Mouse (Mus musculus): ENCODE data around the gene Gstm4. TPM values are rescaled to one million over a fixed set of nuclear protein-coding genes. Genes with fewer than 3 reads are reported as not detected.

Gene Gstm4
- total and polyA plus RNA-seq, 2 experiments from 2014 or later = 10.9 to 17.9 TPM

GRCm38 (mm10) chr3:108013331-108013871, 31.3 kb downstream of the Gstm4 start:
- WGBS = 72% methylated on average over 4 of the region's 4 CpGs
- TF ChIP-seq EP300 (IDR thresholded peaks at IDR 0.05; ENCODE audit: low read depth) = no peak
- TF ChIP-seq CTCF (IDR thresholded peaks at IDR 0.05; ENCODE audit: low read depth) = no peak
- peak; percentile 47 for DNase-seq (ENCODE audit: low spot score)
- H3K36me3 ChIP-seq (replicated peaks; ENCODE audit: control insufficient read depth, insufficient read depth, low read length) = no peaks in the 10 kb centered on the region
- H3K4me3 ChIP-seq (ENCODE audit: low read depth, low read length) = no peak overlapping the region
- H3K9ac ChIP-seq (replicated peaks; ENCODE audit: low read depth, low read length) = no peak overlapping the region
- no peaks in the 10 kb centered on the region for H3K27me3 ChIP-seq (ENCODE audit: control insufficient read depth, insufficient read depth, low read length)
- peak overlapping the region; percentile 28; the same call in 1 of the 2 replicates for H3K4me2 ChIP-seq (ENCODE audit: low read depth, low read length)
- H3K4me1 ChIP-seq (ENCODE audit: control insufficient read depth, insufficient read depth) = peaks cover 15% of the 10 kb centered on the region; the same call in 1 of the 2 replicates
- H3K9me3 ChIP-seq (replicated peaks; ENCODE audit: control insufficient read depth, low read length) = no peaks in the 10 kb centered on the region
- no peak for ATAC-seq (ENCODE audit: insufficient read depth, low read depth)
- H3K27ac ChIP-seq (ENCODE audit: low read depth) = peak overlapping the region; percentile 51

- ATAC-seq (ENCODE audit: insufficient read depth, low read depth) (no peak), DNase-seq (ENCODE audit: low spot score) (peak; percentile 11)
- Histone ChIP-seq H3K9me3 (replicated peaks; ENCODE audit: control insufficient read depth, low read length) (no peaks in the 10 kb centered on the region), H3K4me3 (ENCODE audit: low read depth, low read length) (no peak overlapping the region), H3K4me2 (ENCODE audit: low read depth, low read length) (no peak overlapping the region), H3K4me1 (ENCODE audit: control insufficient read depth, insufficient read depth) (peaks cover 7% of the 10 kb centered on the region; the same call in 1 of the 2 replicates), H3K9ac (replicated peaks; ENCODE audit: low read depth, low read length) (no peak overlapping the region), H3K27me3 (ENCODE audit: control insufficient read depth, insufficient read depth, low read length) (no peaks in the 10 kb centered on the region), H3K27ac (ENCODE audit: low read depth) (no peak overlapping the region), H3K36me3 (replicated peaks; ENCODE audit: control insufficient read depth, insufficient read depth, low read length) (no peaks in the 10 kb centered on the region)
- whole genome bisulfite sequencing = 56% methylated on average over 3 of the region's 3 CpGs
- TF ChIP-seq EP300 (IDR thresholded peaks at IDR 0.05; ENCODE audit: low read depth) = no peak
- TF ChIP-seq CTCF (IDR thresholded peaks at IDR 0.05; ENCODE audit: low read depth) = no peak
Measured at GRCm38 (mm10) chr3:108011558-108011957, 33.1 kb downstream of the Gstm4 start.

GRCm38 (mm10) chr3:108010286-108010685, 34.4 kb downstream of the Gstm4 start:
- no peaks in the 10 kb centered on the region for H3K9me3 ChIP-seq (replicated peaks; ENCODE audit: control insufficient read depth, low read length)
- no peak overlapping the region for H3K4me3 ChIP-seq (ENCODE audit: low read depth, low read length)
- H3K9ac ChIP-seq (replicated peaks; ENCODE audit: low read depth, low read length) = no peak overlapping the region
- DNase-seq (ENCODE audit: low spot score) (peak; percentile 80), ATAC-seq (ENCODE audit: insufficient read depth, low read depth) (peak; percentile 84)
- no peaks in the 10 kb centered on the region for H3K27me3 ChIP-seq (ENCODE audit: control insufficient read depth, insufficient read depth, low read length)
- no peak overlapping the region for H3K27ac ChIP-seq (ENCODE audit: low read depth)
- H3K36me3 ChIP-seq (replicated peaks; ENCODE audit: control insufficient read depth, insufficient read depth, low read length) = no peaks in the 10 kb centered on the region
- WGBS = 43% methylated on average over 2 of the region's 2 CpGs
- TF ChIP-seq EP300 (IDR thresholded peaks at IDR 0.05; ENCODE audit: low read depth) (no peak), CTCF (IDR thresholded peaks at IDR 0.05; ENCODE audit: low read depth) (no peak)
- no peak overlapping the region for H3K4me2 ChIP-seq (ENCODE audit: low read depth, low read length)
- peaks cover 7% of the 10 kb centered on the region; the same call in 1 of the 2 replicates for H3K4me1 ChIP-seq (ENCODE audit: control insufficient read depth, insufficient read depth)

GRCm38 (mm10) chr3:108002021-108002420, 42.7 kb downstream of the Gstm4 start:
- no peak overlapping the region for H3K9ac ChIP-seq (replicated peaks; ENCODE audit: low read depth, low read length)
- no peaks in the 10 kb centered on the region for H3K27me3 ChIP-seq (ENCODE audit: control insufficient read depth, insufficient read depth, low read length)
- H3K36me3 ChIP-seq (replicated peaks; ENCODE audit: control insufficient read depth, insufficient read depth, low read length) = no peaks in the 10 kb centered on the region
- H3K27ac ChIP-seq (ENCODE audit: low read depth) = no peak overlapping the region
- no peak overlapping the region for H3K4me3 ChIP-seq (ENCODE audit: low read depth, low read length)
- H3K4me1 ChIP-seq (ENCODE audit: control insufficient read depth, insufficient read depth) = no peaks in the 10 kb centered on the region
- TF ChIP-seq EP300 (IDR thresholded peaks at IDR 0.05; ENCODE audit: low read depth) (no peak), CTCF (IDR thresholded peaks at IDR 0.05; ENCODE audit: low read depth) (no peak)
- H3K9me3 ChIP-seq (replicated peaks; ENCODE audit: control insufficient read depth, low read length) = no peaks in the 10 kb centered on the region
- DNase-seq (ENCODE audit: low spot score) = no peak
- no peak for ATAC-seq (ENCODE audit: insufficient read depth, low read depth)
- no peak overlapping the region for H3K4me2 ChIP-seq (ENCODE audit: low read depth, low read length)
- WGBS = 46% methylated on average over 8 of the region's 8 CpGs

GRCm38 (mm10) chr3:107999491-107999890, 45.2 kb downstream of the Gstm4 start:
- Histone ChIP-seq H3K9ac (replicated peaks; ENCODE audit: low read depth, low read length) (no peak overlapping the region), H3K27me3 (ENCODE audit: control insufficient read depth, insufficient read depth, low read length) (no peaks in the 10 kb centered on the region), H3K36me3 (replicated peaks; ENCODE audit: control insufficient read depth, insufficient read depth, low read length) (no peaks in the 10 kb centered on the region), H3K4me3 (ENCODE audit: low read depth, low read length) (no peak overlapping the region), H3K9me3 (replicated peaks; ENCODE audit: control insufficient read depth, low read length) (no peaks in the 10 kb centered on the region), H3K4me2 (ENCODE audit: low read depth, low read length) (no peak overlapping the region), H3K4me1 (ENCODE audit: control insufficient read depth, insufficient read depth) (no peaks in the 10 kb centered on the region), H3K27ac (ENCODE audit: low read depth) (no peak overlapping the region)
- ATAC-seq (ENCODE audit: insufficient read depth, low read depth) (no peak), DNase-seq (ENCODE audit: low spot score) (no peak)
- 83% methylated on average over 3 of the region's 3 CpGs for WGBS
- TF ChIP-seq CTCF (IDR thresholded peaks at IDR 0.05; ENCODE audit: low read depth) (no peak), EP300 (IDR thresholded peaks at IDR 0.05; ENCODE audit: low read depth) (no peak)

- H3K9me3 ChIP-seq (replicated peaks; ENCODE audit: control insufficient read depth, low read length) = no peaks in the 10 kb centered on the region
- ATAC-seq (ENCODE audit: insufficient read depth, low read depth) = no peak
- 64% methylated on average over 3 of the region's 3 CpGs for WGBS
- TF ChIP-seq CTCF (IDR thresholded peaks at IDR 0.05; ENCODE audit: low read depth) (no peak), EP300 (IDR thresholded peaks at IDR 0.05; ENCODE audit: low read depth) (no peak)
- H3K9ac ChIP-seq (replicated peaks; ENCODE audit: low read depth, low read length) = no peak overlapping the region
- DNase-seq (ENCODE audit: low spot score) = no peak
- no peak overlapping the region for H3K27ac ChIP-seq (ENCODE audit: low read depth)
- no peaks in the 10 kb centered on the region for H3K4me1 ChIP-seq (ENCODE audit: control insufficient read depth, insufficient read depth)
- no peak overlapping the region for H3K4me3 ChIP-seq (ENCODE audit: low read depth, low read length)
- H3K4me2 ChIP-seq (ENCODE audit: low read depth, low read length) = no peak overlapping the region
- no peaks in the 10 kb centered on the region for H3K36me3 ChIP-seq (replicated peaks; ENCODE audit: control insufficient read depth, insufficient read depth, low read length)
- H3K27me3 ChIP-seq (ENCODE audit: control insufficient read depth, insufficient read depth, low read length) = no peaks in the 10 kb centered on the region
Measured at GRCm38 (mm10) chr3:107998591-107998990, 46.1 kb downstream of the Gstm4 start.
